Mouse (Mus musculus) CH12.LX (cell line): ENCODE data around the gene Cacna1a. TPM values are rescaled to one million over a fixed set of nuclear protein-coding genes. Genes with fewer than 3 reads are reported as not detected.

Source experiments
- DNase-seq: peaks from one replicate; pipeline ENCODE4 v3.0.0-alpha.2; 2013; ENCODE audit errors: extremely low read depth
- H3K27ac ChIP-seq: 2 replicates; pipeline ENCODE4 v1.5.1; 2012; ENCODE audit warnings: low read depth, mild to moderate bottlenecking, control low read depth, moderate library complexity; ENCODE audit not compliant: insufficient read depth
- H3K27me3 ChIP-seq: replicated peaks from 2 replicates; pipeline ENCODE3; 2012; ENCODE audit warnings: inconsistent platforms
- H3K36me3 ChIP-seq, 2 experiments: replicated peaks in 1 of 2; 2 replicates each; pipeline versions ENCODE3 to v1.6.1; 2012; ENCODE audit warnings: inconsistent platforms in 1 of 2, low read length in 1 of 2, mild to moderate bottlenecking in 1 of 2, mixed read lengths in 1 of 2, moderate library complexity in 1 of 2; ENCODE audit not compliant: control insufficient read depth in 1 of 2, insufficient read depth in 1 of 2
- H3K4me1 ChIP-seq, 2 experiments: 2 replicates each; pipeline ENCODE4 v1.6.1; 2012; ENCODE audit warnings: inconsistent platforms in 1 of 2, moderate library complexity in 1 of 2; ENCODE audit not compliant: insufficient read depth in 2 of 2, control insufficient read depth in 1 of 2
- H3K4me2 ChIP-seq: 2 replicates; pipeline ENCODE4 v1.6.1; 2012; ENCODE audit warnings: low read depth, mild to moderate bottlenecking, control low read depth; ENCODE audit not compliant: poor library complexity, insufficient read depth, severe bottlenecking
- H3K4me3 ChIP-seq, 3 experiments: fragments of 150-350 bp in 1 of 3; sonication (generic) in 1 of 3; replicated peaks in 1 of 3; 2 replicates each; pipeline versions ENCODE3 to v1.5.1; 2011 to 2012; ENCODE audit warnings: low read depth in 2 of 3, low read length in 2 of 3, mild to moderate bottlenecking in 2 of 3, moderate library complexity in 2 of 3, control low read depth in 1 of 3, improper control_type of control experiment in 1 of 3, inconsistent platforms in 1 of 3, mixed read lengths in 1 of 3; ENCODE audit not compliant: poor library complexity in 1 of 3
- H3K79me2 ChIP-seq: replicated peaks from 2 replicates; pipeline ENCODE4 v1.6.1; 2012; ENCODE audit warnings: mild to moderate bottlenecking, moderate library complexity; ENCODE audit not compliant: control insufficient read depth, poor library complexity, insufficient read depth, severe bottlenecking; ENCODE audit errors: extremely low read depth
- H3K9ac ChIP-seq: 2 replicates; pipeline ENCODE4 v1.6.1; 2012; ENCODE audit warnings: low read depth, mild to moderate bottlenecking, control low read depth, moderate library complexity; ENCODE audit not compliant: insufficient read depth
- H3K9me3 ChIP-seq: replicated peaks from 2 replicates; pipeline ENCODE3; 2012; ENCODE audit warnings: low read length, inconsistent platforms, mixed read lengths
- CHD1 ChIP-seq: IDR thresholded peaks from 2 replicates; pipeline ENCODE4 v1.6.1; 2012; ENCODE audit warnings: low read depth, low read length, improper control_type of control experiment, inconsistent platforms
- CHD2 ChIP-seq: IDR thresholded peaks from 2 replicates; pipeline ENCODE4 v1.6.1; 2011; ENCODE audit warnings: low read length, improper control_type of control experiment
- ELF1 ChIP-seq: IDR thresholded peaks from 2 replicates; pipeline ENCODE4 v1.6.1; 2014; ENCODE audit warnings: low read depth, mild to moderate bottlenecking, inconsistent platforms, low read length, improper control_type of control experiment
- ETS1 ChIP-seq: conservative IDR thresholded peaks from 2 replicates; pipeline ENCODE4 v1.6.1; 2012; ENCODE audit warnings: low read depth, mild to moderate bottlenecking, inconsistent platforms, low read length, improper control_type of control experiment, moderate library complexity
- GABPA ChIP-seq: IDR thresholded peaks from 2 replicates; pipeline ENCODE4 v1.6.1; 2012; ENCODE audit warnings: low read depth, low read length, improper control_type of control experiment, inconsistent platforms; ENCODE audit not compliant: insufficient replicate concordance
- JUN ChIP-seq: IDR thresholded peaks from 2 replicates; pipeline ENCODE4 v1.6.1; 2011; ENCODE audit warnings: low read depth, mild to moderate bottlenecking, low read length, improper control_type of control experiment, moderate library complexity; ENCODE audit not compliant: insufficient read depth
- JUND ChIP-seq: conservative IDR thresholded peaks from 2 replicates; pipeline ENCODE4 v1.6.1; 2011; ENCODE audit warnings: low read depth, low read length, improper control_type of control experiment
- MAFK ChIP-seq: IDR thresholded peaks from 2 replicates; pipeline ENCODE4 v1.6.1; 2011; ENCODE audit warnings: low read length, improper control_type of control experiment; ENCODE audit not compliant: insufficient replicate concordance
- MAX ChIP-seq: IDR thresholded peaks from 2 replicates; pipeline ENCODE4 v1.6.1; 2011; ENCODE audit warnings: low read length, improper control_type of control experiment
- MAZ ChIP-seq: IDR thresholded peaks from 2 replicates; pipeline ENCODE4 v1.6.1; 2012; ENCODE audit warnings: low read depth, mild to moderate bottlenecking, inconsistent platforms, low read length, improper control_type of control experiment, moderate library complexity
- NELFE ChIP-seq: IDR thresholded peaks from 2 replicates; pipeline ENCODE4 v1.6.1; 2011; ENCODE audit warnings: low read depth, low read length, improper control_type of control experiment
- RAD21 ChIP-seq: IDR thresholded peaks from 2 replicates; pipeline ENCODE4 v1.6.1; 2011; ENCODE audit warnings: low read depth, mild to moderate bottlenecking, low read length, improper control_type of control experiment, moderate library complexity
- SMC3 ChIP-seq: IDR thresholded peaks from 2 replicates; pipeline ENCODE4 v1.6.1; 2011; ENCODE audit warnings: low read depth, low read length, improper control_type of control experiment
- TBP ChIP-seq: conservative IDR thresholded peaks from 2 replicates; pipeline ENCODE4 v1.6.1; 2011; ENCODE audit warnings: low read depth, low read length, improper control_type of control experiment
- TCF12 ChIP-seq: IDR thresholded peaks from 2 replicates; pipeline ENCODE4 v1.6.1; 2014; ENCODE audit warnings: low read depth, mild to moderate bottlenecking, inconsistent platforms, low read length, improper control_type of control experiment
- USF1 ChIP-seq: IDR thresholded peaks from 2 replicates; pipeline ENCODE4 v1.6.1; 2014; ENCODE audit warnings: low read depth, mild to moderate bottlenecking, inconsistent platforms, low read length, improper control_type of control experiment
- USF2 ChIP-seq: conservative IDR thresholded peaks from 2 replicates; pipeline ENCODE4 v1.6.1; 2011; ENCODE audit warnings: low read depth, low read length, improper control_type of control experiment
- ZKSCAN1 ChIP-seq: IDR thresholded peaks from 2 replicates; pipeline ENCODE4 v1.6.1; 2012; ENCODE audit warnings: low read depth, inconsistent platforms, low read length, improper control_type of control experiment, borderline replicate concordance
- ZMIZ1 ChIP-seq: IDR thresholded peaks from 2 replicates; pipeline ENCODE4 v1.6.1; 2012; ENCODE audit warnings: low read depth, mild to moderate bottlenecking, inconsistent platforms, low read length, improper control_type of control experiment
- ZNF384 ChIP-seq: IDR thresholded peaks from 2 replicates; pipeline ENCODE4 v1.6.1; 2012; ENCODE audit warnings: low read depth, low read length, improper control_type of control experiment, inconsistent platforms
- dilution Hi-C: fragments of 300-500 bp; cut with MboI; formaldehyde crosslinking; loops from 2 replicates; pipeline ENCODE4 v1.14.3; 2020; ENCODE audit warnings: low sequenced_read_pairs; ENCODE audit not compliant: extremely low pct_unique_long_range_greater_than_20kb, extremely low pct_ligation_motif_present
- in situ Hi-C: fragments of 300-500 bp; cut with MboI; formaldehyde crosslinking; loops from 3 replicates; pipeline ENCODE4 v1.14.3; 2019; ENCODE audit warnings: low sequenced_read_pairs, low pct_ligation_motif_present, low pct_unique_long_range_greater_than_20kb, mixed read lengths
- polyA plus RNA-seq: library from polyadenylated mRNA; unstranded; fragments of >175 nt; gene quantifications from 2 replicates; pipeline ENCODE4 v1.2.1, GENCODE M21; 2012; ENCODE audit warnings: low read depth; ENCODE audit not compliant: insufficient read length
- total RNA-seq, 2 experiments: library from RNA; depleted of rRNA; stranded (reverse); fragments of 300-350 nt in 1 of 2; fragments of >200 nt in 1 of 2; gene quantifications; 2 replicates each; pipeline ENCODE4 v1.2.3; 2012 to 2014

Cacna1a gene
- total and polyA plus RNA-seq, 3 experiments: 2.6 to 9.4 (median 6.9) TPM

GRCm38 (mm10) chr8:84345493-84345892 is 42.7 kb upstream of the Cacna1a start:
- H3K4me1 ChIP-seq: peaks cover 4 to 7% of the 10 kb centered on the region in 2 experiments; a peak in 3 of 4 replicates

GRCm38 (mm10) chr8:84346421-84346820 is 41.8 kb upstream of the Cacna1a start:
- no peaks in the 10 kb centered on the region for H3K36me3 ChIP-seq
- H3K4me2 ChIP-seq: no peak overlapping the region
- no peak overlapping the region for H3K27ac ChIP-seq
- H3K27me3 ChIP-seq: peaks cover 79% of the 10 kb centered on the region
- no peak for DNase-seq
- peaks cover 4 to 7% of the 10 kb centered on the region in 2 experiments; a peak in 3 of 4 replicates for H3K4me1 ChIP-seq
- peaks cover 5% of the 10 kb centered on the region for H3K9me3 ChIP-seq
- no peak overlapping the region for H3K4me3 ChIP-seq
- no peak overlapping the region for H3K9ac ChIP-seq
- dilution Hi-C loops (no loop called here), in situ Hi-C loops (loop anchor here (25.0 kb wide), 1 partner anchor 309 kb away; the partner anchor contains the start of genes Il27ra and Rln3)
- TF ChIP-seq TCF12 (no peak), ZKSCAN1 (no peak), USF2 (no peak), CHD2 (no peak), JUN (no peak), ZMIZ1 (no peak), NELFE (no peak), TBP (no peak), RAD21 (no peak), ELF1 (no peak), USF1 (no peak), MAFK (no peak), MAX (no peak), ZNF384 (no peak), SMC3 (no peak), ETS1 (no peak), JUND (no peak), CHD1 (no peak)
- no peaks in the 10 kb centered on the region for H3K79me2 ChIP-seq

More at GRCm38 (mm10) chr8:84345493-84345892, 42.7 kb upstream of the Cacna1a start:
- dilution Hi-C loops (no loop called here), in situ Hi-C loops (loop anchor here (25.0 kb wide), 1 partner anchor 308 kb away; the partner anchor contains the start of genes Il27ra and Rln3)
- no peak overlapping the region for H3K4me3 ChIP-seq
- H3K4me2 ChIP-seq: no peak overlapping the region
- H3K27me3 ChIP-seq: peaks cover 77% of the 10 kb centered on the region
- H3K36me3 ChIP-seq: no peaks in the 10 kb centered on the region
- H3K9me3 ChIP-seq: peaks cover 5% of the 10 kb centered on the region
- no peak overlapping the region for H3K9ac ChIP-seq
- no peak for DNase-seq
- H3K79me2 ChIP-seq: no peaks in the 10 kb centered on the region
- H3K27ac ChIP-seq: no peak overlapping the region
- TF ChIP-seq ELF1: no peak
- no peak for TF ChIP-seq GABPA
- TF ChIP-seq TBP: no peak
- no peak for TF ChIP-seq MAZ
- TF ChIP-seq MAX: no peak
